Mouse (Mus musculus) erythroid progenitor cell, adult 5-6 weeks (primary cell): Measurements from ENCODE around the gene Stard3nl. TPM values are rescaled to one million over a fixed set of nuclear protein-coding genes. Genes with fewer than 3 reads are reported as not detected.
"Not testable (repeated sequence)": the region's sequence is repeated elsewhere in the genome, so short reads cannot be mapped to it uniquely, and the experiment has no call there.

Experiments
- ATAC-seq: replicated peaks from 2 replicates; pipeline ENCODE4 v1.8.0; 2016; ENCODE audit warnings: moderate number of reproducible peaks, mild to moderate bottlenecking, moderate TSS enrichment, inconsistent platforms; ENCODE audit not compliant: poor library complexity, low FRiP score, severe bottlenecking
- total RNA-seq, 2 experiments: library from RNA; stranded (forward) in 1 of 2; stranded (reverse) in 1 of 2; fragments of 150-400 nt in 1 of 2; fragments of 186-747, 209-891 nt in 1 of 2; gene quantifications; 2 replicates each; pipeline versions ENCODE4 v1.2.3 to v1.2.4; 2015 to 2017; ENCODE audit warnings: low replicate concordance in 2 of 2

Gene Stard3nl
- total RNA-seq, 2 experiments from 2014 or later = 5.7 to 56.6 TPM

DNA sequence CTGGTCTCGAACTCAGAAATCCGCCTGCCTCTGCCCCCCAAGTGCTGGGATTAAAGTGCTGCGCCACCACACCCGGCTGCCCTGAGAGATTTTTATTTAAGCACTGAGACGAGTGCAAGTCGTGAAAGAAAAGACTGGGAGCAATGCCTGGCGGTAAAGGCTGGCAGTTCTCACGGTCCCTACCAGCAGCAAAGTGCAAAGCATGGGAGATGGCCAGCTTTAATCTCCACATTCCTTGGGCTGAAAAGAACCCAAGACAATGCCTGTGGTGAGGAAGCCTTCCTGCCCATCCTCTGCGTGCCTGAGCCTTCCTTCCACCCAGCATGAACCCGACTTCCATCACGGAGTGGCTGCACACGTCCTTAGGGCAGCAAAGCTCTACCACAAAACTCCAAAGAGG, 5.7 kb downstream of the Stard3nl start:
- no peak for ATAC-seq

DNA sequence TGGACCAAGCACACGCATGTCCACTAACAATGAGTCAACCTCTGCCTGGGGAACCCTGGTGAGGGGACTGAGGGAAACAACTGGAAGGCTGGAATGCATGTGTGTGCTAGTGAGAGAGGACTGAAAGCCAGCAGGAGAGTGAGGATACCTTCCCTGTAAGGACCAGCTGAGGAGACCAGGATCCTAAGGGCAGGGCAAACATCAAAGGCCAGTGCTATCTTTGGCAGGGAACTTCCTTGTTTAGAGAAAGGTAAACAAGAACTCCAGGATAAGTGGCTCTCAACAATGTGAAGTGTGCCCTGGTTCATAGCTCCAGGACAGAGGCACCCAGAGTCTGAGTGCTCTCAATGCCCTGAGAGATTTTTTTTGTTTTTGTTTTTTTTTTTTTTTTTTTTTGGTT, 6.2 kb downstream of the Stard3nl start:
- no peak for ATAC-seq

DNA sequence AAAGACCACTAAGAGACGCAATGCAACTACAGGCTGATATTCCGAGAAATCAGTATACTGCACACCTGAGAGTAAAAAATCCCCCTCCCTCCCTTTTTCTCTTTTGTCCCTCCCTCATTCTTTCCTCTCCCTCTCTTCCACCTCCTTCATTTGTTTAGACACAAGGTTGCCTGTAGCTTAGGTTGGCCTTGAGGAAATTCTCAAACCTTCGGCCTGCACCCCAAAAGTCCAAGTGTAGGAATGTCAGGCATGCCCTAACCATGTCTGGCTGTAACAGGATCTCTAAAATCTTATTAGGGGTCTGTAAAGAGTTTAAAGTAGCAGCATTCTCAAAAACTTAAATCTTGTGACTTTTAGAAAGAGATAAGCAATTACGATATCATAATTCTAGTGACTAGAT, 10.4 kb downstream of the Stard3nl start:
- ATAC-seq = no peak

DNA sequence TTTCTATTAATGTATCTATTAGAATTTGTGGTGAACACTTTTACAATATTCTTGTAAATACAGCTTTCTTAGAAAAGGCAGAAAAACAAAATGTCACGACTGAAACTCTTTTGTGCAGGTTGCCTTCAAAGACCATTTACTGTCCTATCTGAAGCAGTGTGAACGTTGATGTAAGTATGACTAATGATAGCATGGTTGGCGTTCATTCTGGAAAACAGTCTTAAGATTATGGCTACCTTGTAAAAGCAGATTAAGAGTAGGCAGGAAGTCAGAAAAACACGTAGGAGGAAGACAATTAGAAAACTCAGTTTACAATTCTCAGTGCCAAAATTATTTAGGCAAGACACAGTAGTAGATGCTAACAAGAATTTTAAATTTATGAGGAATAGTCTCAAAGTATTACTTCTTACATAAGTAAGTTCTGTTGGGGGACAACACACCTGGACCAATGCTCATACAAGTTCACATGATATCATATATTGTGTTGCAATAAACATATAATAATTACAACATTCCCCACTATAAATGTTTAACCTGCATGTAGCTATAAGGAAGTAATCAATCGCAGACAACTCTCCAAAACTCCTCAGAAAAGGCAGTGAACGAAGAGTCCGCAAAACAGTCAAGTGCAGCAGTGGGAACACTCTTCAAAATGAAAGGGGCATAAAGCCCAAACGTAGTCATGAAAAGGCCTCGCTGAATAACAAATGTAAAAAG, 14.3 kb downstream of the Stard3nl start:
- ATAC-seq = no peak

DNA sequence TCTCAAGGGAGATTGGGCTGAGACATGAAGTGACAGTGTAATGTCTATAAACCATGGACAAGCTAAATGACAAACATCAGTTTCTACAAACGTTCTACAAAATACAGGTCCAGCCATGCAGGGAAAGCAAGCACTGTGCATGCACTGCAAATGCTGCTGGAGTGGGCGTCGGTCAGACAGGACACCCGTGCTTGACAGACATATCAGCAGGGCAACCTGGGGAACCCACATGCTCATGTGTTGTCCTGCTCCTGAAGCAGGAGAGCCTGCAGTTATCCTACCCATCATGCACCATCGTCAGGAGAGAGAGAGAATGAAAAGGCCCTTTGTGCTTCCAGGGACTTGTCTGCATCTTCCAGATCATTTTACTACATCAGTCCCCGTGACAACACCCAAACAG, 16.3 kb downstream of the Stard3nl start:
- ATAC-seq = no peak

DNA sequence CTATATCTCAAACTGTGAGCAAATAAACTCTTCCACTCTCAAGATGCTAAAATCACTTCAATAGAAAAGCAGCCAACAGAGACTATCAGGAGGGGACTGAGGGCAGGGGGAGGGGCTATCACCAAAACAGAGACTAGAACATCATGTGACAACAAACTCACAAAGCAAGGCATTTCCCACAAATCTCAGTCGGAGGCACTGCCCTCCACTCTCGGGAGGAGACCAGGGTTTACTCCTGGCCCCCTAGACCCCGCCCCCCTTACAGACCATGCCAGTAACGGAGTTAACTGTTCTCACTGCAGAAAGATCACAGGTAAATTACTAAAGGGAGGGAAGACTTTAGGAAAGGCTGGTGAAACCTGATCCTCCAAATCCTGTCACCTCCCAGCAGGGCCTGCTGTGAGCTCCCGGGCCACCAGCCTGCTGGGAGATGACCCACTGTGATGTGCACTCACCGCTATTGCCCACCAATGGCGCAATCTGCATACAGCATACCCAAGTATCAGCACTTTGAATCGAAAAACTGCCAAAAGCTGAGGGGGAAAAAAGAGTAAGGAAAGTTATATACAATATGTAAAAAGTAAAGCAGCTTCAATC, 23.4 kb downstream of the Stard3nl start:
- no peak for ATAC-seq

DNA sequence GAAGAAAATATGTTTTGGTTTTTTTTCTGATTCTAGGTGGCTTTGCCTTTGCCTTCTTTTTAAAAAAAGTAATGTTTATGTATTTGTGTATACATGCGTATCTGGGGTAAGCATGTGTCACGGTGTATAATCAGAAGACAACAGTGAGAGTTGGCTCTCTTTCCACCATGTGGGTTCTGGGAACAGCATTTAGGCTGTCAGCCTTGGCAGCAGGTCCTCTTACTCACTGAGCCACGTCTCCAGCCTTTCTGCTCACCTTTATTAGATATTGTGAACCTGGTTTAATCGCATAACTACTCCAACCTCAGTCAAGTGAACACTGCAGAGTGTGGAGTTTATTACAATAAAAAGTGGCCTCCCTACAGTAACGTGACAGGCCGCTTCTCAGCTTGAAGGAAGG, 26.8 kb downstream of the Stard3nl start:
- ATAC-seq = no peak

DNA sequence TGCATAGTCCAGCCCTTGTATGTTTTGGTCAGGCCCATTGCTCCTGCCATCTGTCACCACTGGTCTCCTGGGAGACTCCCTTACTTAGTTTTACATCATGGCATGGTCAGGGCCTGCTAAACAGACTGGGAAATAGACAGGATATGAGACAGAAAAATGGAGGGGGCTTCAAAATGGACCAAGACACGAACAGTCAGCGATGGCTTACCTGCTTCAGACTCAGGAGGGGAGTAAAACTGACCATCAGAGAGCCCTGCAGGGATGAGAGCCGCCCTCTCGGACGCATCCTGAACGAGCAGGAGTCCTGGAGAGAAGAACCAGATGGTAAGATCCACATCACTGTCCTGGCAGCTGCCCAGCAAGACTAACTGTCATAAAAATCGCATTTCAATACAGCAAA, 28.1 kb downstream of the Stard3nl start:
- ATAC-seq = no peak

DNA sequence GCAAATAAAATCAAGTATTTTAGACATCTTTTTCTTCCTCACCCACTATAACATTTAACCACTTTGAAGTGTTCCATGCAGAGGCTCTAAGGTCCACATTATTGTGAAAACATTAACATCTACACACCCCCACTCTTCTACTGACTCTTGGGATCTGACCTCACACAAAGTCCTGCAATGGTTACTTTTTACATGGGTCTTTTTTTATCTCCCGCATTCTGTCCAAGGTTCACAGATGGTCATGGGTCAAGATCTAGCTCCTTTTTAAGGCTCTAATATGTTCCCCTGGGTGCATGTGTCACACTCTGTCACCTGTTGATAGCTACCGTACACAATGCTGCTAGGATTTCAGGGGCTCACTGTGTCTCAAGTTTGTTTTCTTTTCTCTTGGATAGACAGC, 28.7 kb downstream of the Stard3nl start:
- ATAC-seq = no peak

DNA sequence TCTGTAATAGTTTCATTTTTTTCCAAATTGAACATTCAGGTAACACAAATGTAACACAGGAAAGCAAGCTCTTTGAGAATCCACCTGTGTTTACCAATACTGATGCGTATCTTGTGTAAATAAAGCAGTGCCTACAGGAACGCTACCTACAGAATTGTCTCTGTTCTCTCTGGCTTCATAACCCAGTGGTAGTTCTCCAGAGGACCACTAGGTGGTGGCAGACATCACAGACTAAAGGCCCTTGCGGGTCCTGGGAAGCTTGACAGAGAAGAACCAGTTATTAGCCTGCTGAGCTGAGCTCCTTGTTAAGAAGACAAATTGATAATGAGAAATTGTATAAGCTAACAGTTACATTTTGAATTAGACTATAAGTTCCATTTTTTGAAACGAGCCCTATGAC, 30.0 kb downstream of the Stard3nl start:
- ATAC-seq = peak; percentile 74

DNA sequence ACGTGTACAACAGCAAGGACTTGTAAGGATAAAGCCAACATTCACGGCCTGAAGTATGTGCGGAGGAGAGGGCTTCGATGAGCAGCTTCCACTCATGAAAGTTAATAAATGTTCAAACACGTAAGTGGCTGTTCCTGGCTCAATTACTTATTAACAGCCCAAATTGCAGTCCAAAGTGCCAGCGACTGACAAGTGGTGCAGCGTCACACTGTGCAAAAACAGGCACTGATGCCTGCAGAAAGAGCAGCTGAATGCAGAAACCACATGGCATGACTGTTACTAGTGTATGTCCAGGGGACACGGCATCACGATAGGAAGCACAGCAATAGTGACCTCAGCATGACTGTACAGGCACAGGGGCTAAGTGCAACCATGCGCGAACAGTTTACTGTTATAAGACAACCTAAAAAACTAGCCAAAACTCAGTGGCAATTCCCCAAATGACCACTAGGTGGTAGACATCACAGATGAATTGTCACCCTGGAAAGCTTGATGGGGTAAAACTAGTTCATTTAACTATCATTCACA, 31.3 kb downstream of the Stard3nl start:
- peak; percentile 75 for ATAC-seq

DNA sequence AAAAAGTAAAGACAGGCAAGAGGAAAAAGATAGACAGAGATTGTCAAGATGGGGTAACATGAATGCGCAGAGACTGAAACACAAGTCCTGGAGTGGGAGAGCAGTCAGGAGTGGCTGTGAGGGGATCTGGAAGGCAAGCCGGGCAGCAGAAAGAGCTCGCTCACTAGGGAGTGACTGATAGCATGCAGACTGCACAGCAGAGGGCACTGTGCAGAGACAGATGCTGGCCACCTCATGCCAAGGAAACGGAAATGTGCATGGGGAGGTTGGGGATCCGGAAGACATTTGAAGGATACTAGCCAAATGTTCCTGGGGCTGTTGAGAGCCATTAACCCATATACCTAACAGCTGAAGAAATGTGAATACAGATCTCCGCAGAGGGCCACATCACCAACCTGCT, 33.2 kb downstream of the Stard3nl start:
- no peak for ATAC-seq

DNA sequence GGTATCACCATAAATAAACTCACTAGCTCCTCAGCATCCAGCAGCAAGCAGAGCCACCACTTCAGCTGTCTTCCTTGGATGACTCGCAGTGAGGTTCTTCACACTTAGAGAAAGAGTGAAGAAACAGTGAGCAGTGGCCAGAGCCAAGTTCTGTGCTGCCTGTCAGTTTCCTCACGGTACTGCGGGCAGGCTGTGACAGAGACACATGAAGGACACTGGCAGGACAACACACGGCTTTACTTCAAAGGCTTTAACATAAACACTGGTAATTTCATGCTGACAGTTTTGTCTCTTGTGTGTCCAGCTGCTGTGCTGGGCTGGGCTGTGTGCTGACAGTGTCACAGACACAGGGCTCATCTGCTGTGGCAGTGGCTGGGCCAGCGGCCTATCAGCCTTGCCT, 37.6 kb downstream of the Stard3nl start:
- no peak for ATAC-seq

DNA sequence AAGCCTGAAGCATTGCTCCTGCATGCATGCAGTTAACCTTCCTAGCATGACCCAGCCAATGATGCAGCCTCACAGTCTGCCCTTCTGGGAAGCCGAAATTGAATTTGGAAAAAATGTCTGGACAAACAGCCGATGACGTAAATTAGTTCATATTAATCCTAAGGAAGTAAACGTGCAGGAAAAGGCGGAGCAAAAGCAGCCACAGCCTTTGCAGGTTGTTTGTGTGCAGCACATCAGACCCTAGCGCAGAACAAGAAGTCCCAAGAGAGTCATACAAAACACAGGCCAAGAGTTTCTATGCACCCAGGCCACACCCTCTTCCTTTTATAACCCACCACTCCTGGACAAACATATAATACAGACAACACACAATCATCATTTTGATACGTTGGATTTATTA, 38.3 kb downstream of the Stard3nl start:
- ATAC-seq = no peak

DNA sequence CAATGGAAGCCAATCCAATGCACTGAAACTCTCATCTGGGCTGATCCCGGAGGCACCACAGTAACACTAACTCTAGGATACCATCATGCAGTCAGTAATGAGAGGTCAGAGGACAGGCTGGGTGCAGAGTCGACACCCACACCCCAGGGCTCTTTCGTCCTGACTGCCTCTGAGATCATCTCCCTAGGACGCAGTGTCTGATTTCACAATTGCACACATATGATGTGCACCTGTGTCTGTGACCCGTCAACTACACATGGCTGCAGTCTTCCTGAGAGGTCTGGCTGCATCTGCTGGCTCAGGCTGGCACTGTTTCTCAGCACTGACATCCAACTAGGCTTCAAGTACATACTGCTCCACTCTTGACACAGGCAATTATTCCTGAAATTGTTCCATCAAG, 38.9 kb downstream of the Stard3nl start:
- no peak for ATAC-seq

DNA sequence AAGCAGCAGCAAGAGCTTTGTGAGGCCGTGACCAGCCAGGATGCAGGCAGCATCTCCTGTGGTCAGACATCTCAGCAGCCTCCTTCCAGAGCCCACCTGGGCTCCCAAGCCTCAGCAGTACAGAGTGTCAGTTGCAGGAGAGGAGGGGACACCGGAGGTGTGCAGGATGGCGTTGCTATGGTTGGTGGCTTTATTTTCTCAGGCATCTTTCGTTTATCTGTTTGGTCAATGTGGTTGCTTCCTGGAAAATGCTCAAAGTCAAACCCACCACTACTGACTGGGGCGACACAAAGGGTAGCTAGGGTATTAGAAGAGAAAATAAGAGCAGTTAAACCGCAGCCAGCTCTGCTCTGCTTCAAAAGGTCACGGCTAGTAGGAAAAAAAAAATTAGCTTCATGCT, 39.5 kb downstream of the Stard3nl start:
- no peak for ATAC-seq

DNA sequence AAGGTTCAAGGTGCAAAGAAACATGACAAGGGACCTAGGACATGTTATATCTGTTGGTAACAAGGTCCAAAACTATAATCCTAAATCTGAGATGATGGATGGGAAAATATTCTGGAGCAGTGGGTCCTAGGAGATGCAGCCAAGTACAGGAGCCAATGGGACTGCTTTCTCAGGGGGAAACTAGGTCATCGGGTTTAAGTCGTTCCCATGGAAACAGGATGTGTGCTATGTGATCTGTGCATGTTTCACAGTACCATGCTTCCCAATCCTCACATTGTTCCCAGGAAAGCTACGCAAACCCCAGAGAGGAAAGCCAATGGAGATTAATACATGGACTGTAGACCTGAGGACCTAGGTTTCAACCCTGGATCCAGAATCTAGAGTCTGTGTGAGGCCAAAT, 42.8 kb downstream of the Stard3nl start:
- ATAC-seq = no peak

DNA sequence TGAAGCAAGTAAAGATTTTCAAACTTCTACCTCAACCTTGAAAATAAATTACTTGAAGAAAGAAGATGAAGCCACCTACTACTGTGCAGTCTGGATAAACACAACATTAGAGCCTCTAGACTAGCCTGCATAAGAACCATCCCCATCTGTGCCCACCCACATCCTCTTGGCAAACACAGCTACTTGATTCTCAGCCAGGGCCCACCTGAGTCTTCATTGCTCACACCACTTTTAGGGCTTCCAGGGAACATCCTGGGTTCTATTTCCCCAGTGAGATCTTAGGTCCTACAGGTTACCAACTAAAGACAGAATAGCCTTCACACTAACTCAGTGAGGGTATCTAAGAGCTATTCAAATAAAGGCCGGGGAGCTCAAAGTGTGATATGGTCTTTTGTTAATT, 55.2 kb downstream of the Stard3nl start:
- ATAC-seq = not testable (repeated sequence)

DNA sequence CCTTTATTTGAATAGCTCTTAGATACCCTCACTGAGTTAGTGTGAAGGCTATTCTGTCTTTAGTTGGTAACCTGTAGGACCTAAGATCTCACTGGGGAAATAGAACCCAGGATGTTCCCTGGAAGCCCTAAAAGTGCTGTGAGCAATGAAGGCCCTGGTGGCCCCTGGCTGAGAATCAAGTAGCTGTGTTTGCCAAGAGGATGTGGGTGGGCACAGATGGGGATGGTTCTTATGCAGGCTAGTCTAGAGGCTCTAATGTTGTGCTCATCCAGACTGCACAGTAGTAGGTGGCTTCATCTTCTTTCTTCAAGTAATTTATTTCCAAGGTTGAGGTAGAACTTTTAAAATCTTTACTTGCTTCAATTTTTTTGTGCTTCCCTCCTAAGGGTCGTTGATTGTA, 59.3 kb downstream of the Stard3nl start:
- not testable (repeated sequence) for ATAC-seq
